Mouse (Mus musculus): ENCODE measurements around the gene Gm49395. TPM values are rescaled to one million over a fixed set of nuclear protein-coding genes. Genes with fewer than 3 reads are reported as not detected.

Gm49395 gene
- polyA plus RNA-seq, 1 experiment from 2014 or later, result 2.8 TPM

- no peak for ATAC-seq (ENCODE audit: low read depth)
- no peaks in the 10 kb centered on the region for H3K36me3 ChIP-seq (ENCODE audit: control insufficient read depth, insufficient read depth)
- no peak overlapping the region for H3K4me2 ChIP-seq (ENCODE audit: low read depth, low read length)
- H3K9ac ChIP-seq (ENCODE audit: low read depth, low read length), result no peak overlapping the region
- H3K27me3 ChIP-seq (ENCODE audit: control insufficient read depth, insufficient read depth, low read depth, low read length), result no peaks in the 10 kb centered on the region
- H3K4me1 ChIP-seq (ENCODE audit: control insufficient read depth, low read depth, low read length), result no peaks in the 10 kb centered on the region
- no peak overlapping the region for H3K27ac ChIP-seq (ENCODE audit: low read length)
- H3K9me3 ChIP-seq (replicated peaks; ENCODE audit: control insufficient read depth, low read length), result no peaks in the 10 kb centered on the region
- no peak overlapping the region for H3K4me3 ChIP-seq (ENCODE audit: low read depth, low read length)
- 27% methylated on average over 10 of the region's 10 CpGs for WGBS (ENCODE audit: insufficient replicate concordance)
Measured at GRCm38 (mm10) chr13:115021411-115021810, 80.3 kb downstream of the Gm49395 start.

GRCm38 (mm10) chr13:115020727-115021126 lies 81.0 kb downstream of the Gm49395 start:
- no peak for ATAC-seq (ENCODE audit: low read depth)
- no peak overlapping the region for H3K4me2 ChIP-seq (ENCODE audit: low read depth, low read length)
- 55% methylated on average over 4 of the region's 4 CpGs for WGBS (ENCODE audit: insufficient replicate concordance)

GRCm38 (mm10) chr13:115017545-115017944 lies 84.2 kb downstream of the Gm49395 start:
- 74% methylated on average over 9 of the region's 9 CpGs for WGBS (ENCODE audit: insufficient replicate concordance)
- H3K27ac ChIP-seq (ENCODE audit: low read length), result no peak overlapping the region
- no peaks in the 10 kb centered on the region for H3K4me1 ChIP-seq (ENCODE audit: control insufficient read depth, low read depth, low read length)
- no peak overlapping the region for H3K4me3 ChIP-seq (ENCODE audit: low read depth, low read length)
- H3K4me2 ChIP-seq (ENCODE audit: low read depth, low read length), result no peak overlapping the region
- H3K27me3 ChIP-seq (ENCODE audit: control insufficient read depth, insufficient read depth, low read depth, low read length), result no peaks in the 10 kb centered on the region
- H3K9me3 ChIP-seq (replicated peaks; ENCODE audit: control insufficient read depth, low read length), result no peaks in the 10 kb centered on the region
- ATAC-seq (ENCODE audit: low read depth), result no peak
- H3K9ac ChIP-seq (ENCODE audit: low read depth, low read length), result no peak overlapping the region
- no peaks in the 10 kb centered on the region for H3K36me3 ChIP-seq (ENCODE audit: control insufficient read depth, insufficient read depth)

More at GRCm38 (mm10) chr13:115020727-115021126, 81.0 kb downstream of the Gm49395 start:
- Histone ChIP-seq H3K27ac (ENCODE audit: low read length) (no peak overlapping the region), H3K4me1 (ENCODE audit: control insufficient read depth, low read depth, low read length) (no peaks in the 10 kb centered on the region), H3K4me3 (ENCODE audit: low read depth, low read length) (no peak overlapping the region), H3K9ac (ENCODE audit: low read depth, low read length) (no peak overlapping the region), H3K9me3 (replicated peaks; ENCODE audit: control insufficient read depth, low read length) (no peaks in the 10 kb centered on the region), H3K36me3 (ENCODE audit: control insufficient read depth, insufficient read depth) (no peaks in the 10 kb centered on the region), H3K27me3 (ENCODE audit: control insufficient read depth, insufficient read depth, low read depth, low read length) (no peaks in the 10 kb centered on the region)

GRCm38 (mm10) chr13:115011547-115011946 lies 90.2 kb downstream of the Gm49395 start:
- no peaks in the 10 kb centered on the region for H3K27me3 ChIP-seq (ENCODE audit: control insufficient read depth, insufficient read depth, low read depth, low read length)
- no peak for ATAC-seq (ENCODE audit: low read depth)
- no peaks in the 10 kb centered on the region for H3K36me3 ChIP-seq (ENCODE audit: control insufficient read depth, insufficient read depth)
- no peak overlapping the region for H3K27ac ChIP-seq (ENCODE audit: low read length)
- H3K4me3 ChIP-seq (ENCODE audit: low read depth, low read length), result no peak overlapping the region
- H3K9ac ChIP-seq (ENCODE audit: low read depth, low read length), result no peak overlapping the region
- WGBS (ENCODE audit: insufficient replicate concordance), result 13% methylated on average over 6 of the region's 6 CpGs
- H3K4me1 ChIP-seq (ENCODE audit: control insufficient read depth, low read depth, low read length), result no peaks in the 10 kb centered on the region
- H3K4me2 ChIP-seq (ENCODE audit: low read depth, low read length), result no peak overlapping the region
- no peaks in the 10 kb centered on the region for H3K9me3 ChIP-seq (replicated peaks; ENCODE audit: control insufficient read depth, low read length)

- Histone ChIP-seq H3K27me3 (ENCODE audit: control insufficient read depth, insufficient read depth, low read depth, low read length) (no peaks in the 10 kb centered on the region), H3K27ac (ENCODE audit: low read length) (no peak overlapping the region), H3K4me3 (ENCODE audit: low read depth, low read length) (no peak overlapping the region), H3K4me1 (ENCODE audit: control insufficient read depth, low read depth, low read length) (no peaks in the 10 kb centered on the region), H3K36me3 (ENCODE audit: control insufficient read depth, insufficient read depth) (no peaks in the 10 kb centered on the region), H3K9ac (ENCODE audit: low read depth, low read length) (no peak overlapping the region), H3K9me3 (replicated peaks; ENCODE audit: control insufficient read depth, low read length) (no peaks in the 10 kb centered on the region), H3K4me2 (ENCODE audit: low read depth, low read length) (no peak overlapping the region)
- 57% methylated on average over 9 of the region's 9 CpGs for WGBS (ENCODE audit: insufficient replicate concordance)
- no peak for ATAC-seq (ENCODE audit: low read depth)
Measured at GRCm38 (mm10) chr13:115006213-115006835, 95.4 kb downstream of the Gm49395 start.

GRCm38 (mm10) chr13:115005342-115005741 lies 96.4 kb downstream of the Gm49395 start:
- Histone ChIP-seq H3K9ac (ENCODE audit: low read depth, low read length) (no peak overlapping the region), H3K27me3 (ENCODE audit: control insufficient read depth, insufficient read depth, low read depth, low read length) (no peaks in the 10 kb centered on the region), H3K9me3 (replicated peaks; ENCODE audit: control insufficient read depth, low read length) (no peaks in the 10 kb centered on the region), H3K36me3 (ENCODE audit: control insufficient read depth, insufficient read depth) (no peaks in the 10 kb centered on the region), H3K4me2 (ENCODE audit: low read depth, low read length) (no peak overlapping the region), H3K4me1 (ENCODE audit: control insufficient read depth, low read depth, low read length) (no peaks in the 10 kb centered on the region), H3K4me3 (ENCODE audit: low read depth, low read length) (no peak overlapping the region), H3K27ac (ENCODE audit: low read length) (no peak overlapping the region)
- WGBS (ENCODE audit: insufficient replicate concordance), result 39% methylated on average over 6 of the region's 6 CpGs
- ATAC-seq (ENCODE audit: low read depth), result no peak

GRCm38 (mm10) chr13:115003444-115004053 lies 98.2 kb downstream of the Gm49395 start:
- Histone ChIP-seq H3K27ac (ENCODE audit: low read length) (no peak overlapping the region), H3K4me1 (ENCODE audit: control insufficient read depth, low read depth, low read length) (no peaks in the 10 kb centered on the region), H3K4me2 (ENCODE audit: low read depth, low read length) (no peak overlapping the region), H3K36me3 (ENCODE audit: control insufficient read depth, insufficient read depth) (peaks cover 3% of the 10 kb centered on the region; the same call in 1 of the 2 replicates), H3K9ac (ENCODE audit: low read depth, low read length) (no peak overlapping the region), H3K9me3 (replicated peaks; ENCODE audit: control insufficient read depth, low read length) (no peaks in the 10 kb centered on the region), H3K27me3 (ENCODE audit: control insufficient read depth, insufficient read depth, low read depth, low read length) (no peaks in the 10 kb centered on the region), H3K4me3 (ENCODE audit: low read depth, low read length) (no peak overlapping the region)
- WGBS (ENCODE audit: insufficient replicate concordance), result 35% methylated on average over 7 of the region's 7 CpGs
- peak; percentile 41; the same call in 1 of the 2 replicates for ATAC-seq (ENCODE audit: low read depth)

GRCm38 (mm10) chr13:115002837-115003236 lies 98.9 kb downstream of the Gm49395 start:
- Histone ChIP-seq H3K27ac (ENCODE audit: low read length) (no peak overlapping the region), H3K4me2 (ENCODE audit: low read depth, low read length) (no peak overlapping the region), H3K4me1 (ENCODE audit: control insufficient read depth, low read depth, low read length) (no peaks in the 10 kb centered on the region), H3K36me3 (ENCODE audit: control insufficient read depth, insufficient read depth) (peaks cover 3% of the 10 kb centered on the region; the same call in 1 of the 2 replicates), H3K9me3 (replicated peaks; ENCODE audit: control insufficient read depth, low read length) (no peaks in the 10 kb centered on the region), H3K27me3 (ENCODE audit: control insufficient read depth, insufficient read depth, low read depth, low read length) (no peaks in the 10 kb centered on the region), H3K9ac (ENCODE audit: low read depth, low read length) (no peak overlapping the region), H3K4me3 (ENCODE audit: low read depth, low read length) (no peak overlapping the region)
- no peak for ATAC-seq (ENCODE audit: low read depth)
- 50% methylated on average over 3 of the region's 3 CpGs for WGBS (ENCODE audit: insufficient replicate concordance)

- H3K4me2 ChIP-seq (ENCODE audit: low read depth, low read length), result no peak overlapping the region
- no peaks in the 10 kb centered on the region for H3K9me3 ChIP-seq (replicated peaks; ENCODE audit: control insufficient read depth, low read length)
- H3K4me1 ChIP-seq (ENCODE audit: control insufficient read depth, low read depth, low read length), result no peaks in the 10 kb centered on the region
- ATAC-seq (ENCODE audit: low read depth), result no peak
- no peak overlapping the region for H3K27ac ChIP-seq (ENCODE audit: low read length)
- WGBS (ENCODE audit: insufficient replicate concordance), result 71% methylated on average over 5 of the region's 5 CpGs
- no peak overlapping the region for H3K4me3 ChIP-seq (ENCODE audit: low read depth, low read length)
- no peaks in the 10 kb centered on the region for H3K27me3 ChIP-seq (ENCODE audit: control insufficient read depth, insufficient read depth, low read depth, low read length)
- peaks cover 3% of the 10 kb centered on the region; the same call in 1 of the 2 replicates for H3K36me3 ChIP-seq (ENCODE audit: control insufficient read depth, insufficient read depth)
- no peak overlapping the region for H3K9ac ChIP-seq (ENCODE audit: low read depth, low read length)
Measured at GRCm38 (mm10) chr13:115002155-115002554, 99.6 kb downstream of the Gm49395 start.

All from liver, embryonic 16.5 days (tissue).